Mouse (Mus musculus) embryonic fibroblast, embryonic 13.5 days (primary cell): ENCODE results near the gene Ptpra. TPM values are rescaled to one million over a fixed set of nuclear protein-coding genes. Genes with fewer than 3 reads are reported as not detected.

Source experiments
- H3K27ac ChIP-seq: 2 replicates; pipeline ENCODE4 v1.5.1; 2012; ENCODE audit warnings: low read length, control low read depth, inconsistent platforms; ENCODE audit not compliant: insufficient read depth
- H3K4me1 ChIP-seq: 2 replicates; pipeline ENCODE4 v1.6.1; 2011; ENCODE audit warnings: low read length; ENCODE audit not compliant: control insufficient read depth, insufficient read depth
- H3K4me3 ChIP-seq: 2 replicates; pipeline ENCODE4 v1.5.1; 2011; ENCODE audit warnings: mild to moderate bottlenecking, control low read depth, low read length; ENCODE audit not compliant: insufficient read depth
- CTCF ChIP-seq: IDR thresholded peaks from 2 replicates; pipeline ENCODE4 v1.5.1; 2011; ENCODE audit warnings: mild to moderate bottlenecking, control low read depth, low read length, moderate library complexity, borderline replicate concordance; ENCODE audit not compliant: insufficient read depth
- POLR2A ChIP-seq: IDR thresholded peaks from 2 replicates; pipeline ENCODE4 v1.6.1; 2011; ENCODE audit warnings: low read depth, mild to moderate bottlenecking, control low read depth, low read length, moderate library complexity
- polyA plus RNA-seq: library from polyadenylated mRNA; stranded (reverse); fragments of >200 nt; gene quantifications from 2 replicates; pipeline ENCODE4 v1.2.4, GENCODE M21; 2011; ENCODE audit warnings: low read depth; ENCODE audit not compliant: missing spikeins, insufficient read length

Gene Ptpra
- polyA plus RNA-seq, result 116 and 121 TPM in 2 replicates

DNA sequence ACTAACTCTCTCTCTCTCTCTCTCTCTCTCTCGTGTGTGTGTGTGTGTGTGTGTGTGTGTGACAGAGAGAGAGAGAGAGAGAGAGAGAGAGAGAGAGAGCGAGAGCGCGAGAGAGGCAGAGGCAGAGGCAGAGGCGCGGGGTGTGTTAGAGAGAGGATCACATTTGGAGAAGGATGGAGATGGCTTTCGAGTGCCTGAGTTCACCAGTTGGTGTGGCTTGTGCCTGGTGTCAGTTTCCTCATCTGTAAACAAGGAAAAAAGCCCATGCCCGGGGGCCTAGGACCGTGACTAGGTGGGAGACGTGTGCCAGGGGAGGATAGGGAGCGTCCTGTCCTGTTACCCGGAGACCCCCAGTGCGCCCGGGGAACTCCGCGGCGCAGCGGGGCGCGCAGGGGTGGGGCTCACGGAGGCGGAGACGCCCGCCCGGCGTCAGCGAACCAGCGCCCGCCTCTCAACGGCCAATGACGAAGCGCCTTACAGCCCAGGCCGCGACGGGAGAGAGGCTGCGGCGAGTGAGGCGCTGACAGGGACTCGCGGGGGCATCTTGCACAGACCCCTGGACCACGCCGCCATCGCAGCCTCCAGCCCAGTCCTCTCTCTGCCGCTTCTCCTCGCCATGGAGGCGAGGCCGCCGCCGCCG is at the start of gene Ptpra:
TSS of gene Ptpra (plus strand) at position 485 of the 640 bp plus-strand sequence.
- TF ChIP-seq POLR2A (peak; percentile 91), CTCF (no peak)
- peak within 1 kb of the TSS; percentile 63 for H3K27ac ChIP-seq
- peak within 1 kb of the TSS; percentile 73 for H3K4me3 ChIP-seq
- peaks cover 12% of the 10 kb centered on the region for H3K4me1 ChIP-seq

DNA sequence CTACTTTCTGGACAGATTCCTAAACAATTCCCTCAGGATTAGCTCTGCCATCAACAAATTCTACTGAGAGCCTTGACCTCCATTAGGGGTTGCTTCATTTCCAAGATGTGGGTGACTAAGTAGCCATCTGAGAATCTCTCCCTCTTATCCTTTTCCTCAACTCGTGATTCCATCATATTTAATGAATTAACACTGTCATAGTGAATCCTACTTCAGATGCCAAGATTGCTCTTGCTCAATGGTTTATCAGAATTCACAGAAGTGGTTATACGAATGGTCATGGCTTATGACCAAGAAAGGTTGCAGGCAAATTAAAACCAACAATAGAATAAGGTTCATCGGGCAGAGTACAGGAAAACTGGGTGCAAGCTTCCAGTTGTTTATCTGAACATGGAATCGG is 48.2 kb upstream of the Ptpra start:
- Histone ChIP-seq H3K4me1 (peaks cover 2% of the 10 kb centered on the region; the same call in 1 of the 2 replicates), H3K27ac (no peak overlapping the region), H3K4me3 (no peak overlapping the region)
- TF ChIP-seq POLR2A (no peak), CTCF (no peak)

DNA sequence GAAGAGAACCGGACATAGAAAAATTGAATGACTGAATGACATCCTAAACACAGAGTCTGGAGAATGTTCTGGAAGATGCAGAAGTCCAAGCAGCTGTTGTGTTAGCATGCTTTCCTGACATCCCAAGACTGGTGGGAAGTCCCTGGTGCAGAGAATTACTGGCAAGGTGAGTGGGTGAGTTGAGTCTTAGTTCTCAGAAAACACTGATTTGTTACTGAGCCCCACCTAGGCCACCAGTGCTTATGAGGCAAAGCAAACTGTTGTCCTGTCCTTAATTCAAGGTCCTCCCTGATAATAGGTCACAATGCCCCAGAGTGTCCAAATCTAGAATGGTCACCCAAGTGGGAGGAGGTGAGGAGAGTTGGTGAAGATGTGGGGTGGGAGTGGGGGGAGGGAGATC is 45.1 kb upstream of the Ptpra start, which contains the start of the genes Gm28372 and 1700020A23Rik:
TSS of gene Gm28372 (plus strand) at position 301 of the 400 bp plus-strand sequence.
TSS of gene 1700020A23Rik (plus strand) at position 321 of the 400 bp plus-strand sequence.
- no peak within 1 kb of the TSS for H3K27ac ChIP-seq
- TF ChIP-seq POLR2A, result no peak
- TF ChIP-seq CTCF, result no peak

DNA sequence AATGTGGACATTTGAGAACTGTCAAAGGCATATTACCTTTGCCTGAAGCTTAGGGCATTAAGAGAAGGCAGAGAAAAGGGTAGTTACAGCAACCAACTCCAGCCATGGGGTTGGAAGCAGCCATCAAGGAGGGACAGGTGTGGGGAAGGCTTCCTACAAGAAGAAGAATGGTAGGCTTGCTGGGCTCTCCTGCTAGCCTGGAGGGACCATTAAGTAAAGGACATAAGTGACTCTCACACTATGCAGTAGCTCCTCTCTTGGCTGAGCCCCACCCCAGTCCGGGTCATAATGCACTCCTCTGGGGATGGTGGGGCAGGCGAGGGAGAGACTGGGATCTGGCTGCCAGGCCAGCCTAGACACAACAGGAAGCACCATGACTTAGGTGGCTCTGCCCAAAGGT is 43.9 kb upstream of the Ptpra start, which contains the start of gene Tmem239:
TSS of gene Tmem239 (plus strand) at position 301 of the 400 bp plus-strand sequence.
- Histone ChIP-seq H3K27ac (no peak within 1 kb of the TSS), H3K4me1 (peaks cover under 1% of the 10 kb centered on the region; the same call in 1 of the 2 replicates), H3K4me3 (no peak within 1 kb of the TSS)
- TF ChIP-seq CTCF (no peak), POLR2A (no peak)

More for the DNA sequence above, 45.1 kb upstream of the Ptpra start, which contains the start of the genes Gm28372 and 1700020A23Rik:
- Histone ChIP-seq H3K4me3 (no peak within 1 kb of the TSS), H3K4me1 (no peaks in the 10 kb centered on the region)

DNA sequence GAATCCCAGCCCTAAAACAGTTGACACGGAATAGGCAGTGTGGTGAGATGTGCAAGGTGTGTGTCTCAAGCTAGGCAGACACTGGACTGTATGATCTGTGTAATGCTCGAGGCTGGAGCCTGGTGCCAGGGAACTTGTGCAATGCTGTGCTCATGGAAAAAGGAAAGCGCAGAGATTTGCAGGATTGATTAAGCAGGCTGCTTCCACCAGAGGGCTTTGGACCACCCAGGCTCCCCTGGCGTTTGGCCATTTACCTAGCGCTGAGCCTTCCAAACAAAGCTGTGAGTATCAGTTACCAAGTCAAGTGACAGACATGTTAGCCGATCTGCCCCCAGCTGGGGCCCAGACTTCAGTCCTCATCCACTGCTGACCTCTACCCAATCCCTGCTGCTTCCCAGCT is 41.9 kb upstream of the Ptpra start:
- TF ChIP-seq CTCF (no peak), POLR2A (no peak)
- Histone ChIP-seq H3K4me3 (no peak overlapping the region), H3K4me1 (peaks cover 4% of the 10 kb centered on the region; the same call in 1 of the 2 replicates), H3K27ac (no peak overlapping the region)

DNA sequence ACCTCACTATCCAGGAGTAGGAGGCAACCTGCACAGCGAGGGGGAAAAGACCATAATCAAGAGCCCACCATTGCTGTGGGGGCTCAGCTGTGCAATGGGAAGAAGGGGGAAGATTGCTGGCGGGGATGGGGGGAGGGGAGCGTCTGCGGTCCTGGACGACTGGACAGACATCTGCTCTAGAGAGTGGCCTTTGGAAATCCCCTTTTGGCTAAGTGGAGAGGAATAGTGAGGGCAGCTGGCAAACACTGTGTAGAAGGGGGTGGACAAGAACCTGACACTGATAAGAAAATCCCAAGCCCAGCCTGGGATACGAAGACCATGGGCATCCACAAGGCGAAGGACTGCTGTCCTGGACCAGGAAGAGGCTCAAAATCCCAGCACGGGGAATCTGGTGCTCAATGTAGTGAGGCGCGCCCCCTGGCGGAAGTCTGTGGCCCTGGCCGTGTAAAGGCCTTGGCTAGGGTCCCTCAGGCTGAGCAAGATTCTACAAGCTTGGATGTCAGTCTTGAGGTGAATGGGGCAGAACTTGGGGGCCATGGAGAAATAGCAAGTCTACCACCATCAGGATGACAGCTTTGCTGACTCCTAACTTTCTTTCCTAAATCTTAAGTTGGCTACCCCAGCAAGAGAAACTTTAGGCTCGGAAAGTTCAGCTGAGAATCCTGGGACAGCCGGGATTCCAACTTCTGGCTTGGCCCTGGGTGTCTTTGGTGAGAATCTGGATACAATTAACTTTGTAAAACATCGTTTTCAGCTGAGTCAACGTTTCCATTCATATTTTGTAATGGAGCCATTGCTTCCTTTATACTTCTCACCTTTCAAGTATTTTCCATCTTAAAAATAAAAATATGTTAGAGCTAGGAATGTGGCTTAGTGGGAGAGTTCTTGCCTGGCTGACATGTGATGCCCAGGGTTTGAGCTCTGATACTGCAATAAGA is 38.3 kb upstream of the Ptpra start:
- H3K4me3 ChIP-seq, result no peak overlapping the region
- H3K27ac ChIP-seq, result peak overlapping the region; percentile 96
- TF ChIP-seq POLR2A, result no peak
- TF ChIP-seq CTCF, result peak; percentile 66
- H3K4me1 ChIP-seq, result peaks cover 4% of the 10 kb centered on the region; the same call in 1 of the 2 replicates

DNA sequence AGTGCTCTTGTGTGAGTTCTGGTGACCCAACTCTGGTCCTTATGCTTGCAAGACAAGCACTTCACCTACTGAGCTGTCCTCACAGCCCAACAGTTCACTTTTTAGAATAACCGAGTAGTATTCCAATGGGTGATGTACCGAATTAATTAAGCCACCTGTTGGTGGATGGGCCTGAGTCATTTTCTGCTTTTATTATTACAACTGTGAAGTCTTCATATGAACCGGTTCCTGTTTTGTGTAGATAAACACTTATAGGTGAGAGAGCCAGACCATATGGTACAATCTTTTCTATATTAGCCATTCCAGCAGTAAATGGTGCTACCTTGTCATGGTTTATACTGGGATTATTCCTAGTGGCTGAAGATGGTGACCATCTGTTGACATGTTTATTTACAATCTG is 37.3 kb upstream of the Ptpra start:
- peak overlapping the region; percentile 78 for H3K27ac ChIP-seq
- peaks cover 4% of the 10 kb centered on the region; the same call in 1 of the 2 replicates for H3K4me1 ChIP-seq
- no peak overlapping the region for H3K4me3 ChIP-seq
- TF ChIP-seq CTCF, result no peak
- no peak for TF ChIP-seq POLR2A

DNA sequence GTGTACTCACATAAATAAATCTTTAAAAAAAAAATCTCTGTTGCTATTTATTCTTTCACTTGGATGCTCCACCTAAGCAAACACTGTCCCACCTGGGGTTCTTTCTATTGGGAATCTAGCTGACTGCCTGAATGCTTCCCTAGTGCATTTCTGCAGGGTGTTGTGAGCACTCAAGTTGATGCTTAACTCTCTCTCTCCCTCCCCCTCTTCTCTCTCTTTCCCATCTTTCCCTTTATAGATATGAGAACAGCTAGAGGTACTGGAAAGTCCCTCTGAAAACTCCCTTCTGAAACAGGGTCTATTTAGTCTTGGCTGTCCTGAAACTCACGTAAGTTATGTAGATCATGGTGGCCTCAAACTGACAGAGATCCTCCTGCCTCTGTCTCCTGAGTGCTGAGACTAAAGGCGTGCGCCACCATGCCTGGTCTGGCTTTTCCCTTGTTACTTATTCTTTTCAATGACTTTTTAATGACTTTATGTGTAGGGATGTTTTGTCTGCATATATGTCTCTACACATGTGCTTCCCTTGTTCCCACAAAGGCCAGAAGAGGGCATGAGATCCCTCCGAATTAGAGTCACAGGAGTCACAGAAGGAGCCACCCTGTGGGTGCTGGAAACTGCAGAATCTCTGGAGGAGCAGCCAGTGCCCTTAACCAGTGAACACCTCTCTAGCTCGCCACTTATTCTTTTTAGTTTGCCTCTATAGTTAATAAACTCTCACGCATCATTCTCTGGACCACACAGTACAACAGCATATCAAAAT is 35.8 kb upstream of the Ptpra start:
- H3K4me1 ChIP-seq, result peaks cover 4% of the 10 kb centered on the region; the same call in 1 of the 2 replicates
- no peak overlapping the region for H3K4me3 ChIP-seq
- TF ChIP-seq POLR2A (no peak), CTCF (no peak)
- H3K27ac ChIP-seq, result no peak overlapping the region
